Mouse (Mus musculus) thymus, postnatal 4 days (tissue): ENCODE data around the gene Dgke.
"Not testable (repeated sequence)": the region's sequence is repeated elsewhere in the genome, so short reads cannot be mapped to it uniquely, and the experiment has no call there.

Experiments
- DNase-seq: peaks from one replicate; pipeline ENCODE4 v3.0.0; 2021

Gene Dgke

GRCm38 (mm10) chr11:89073541-89073940 lies 6.9 kb upstream of the Dgke start, which contains the start of gene Gm525:
Gene Gm525 (plus strand): TSS chr11:89073841.
- DNase-seq, result peak; percentile 27

- no peak for DNase-seq
These were observed 4.9 kb upstream of the Dgke start for GRCm38 (mm10) chr11:89071522-89071921.

GRCm38 (mm10) chr11:89069303-89069702 lies 2.7 kb upstream of the Dgke start:
- DNase-seq, result peak; percentile 89

GRCm38 (mm10) chr11:89068649-89069048 lies 2.0 kb upstream of the Dgke start:
- DNase-seq, result peak; percentile 43

- peak; percentile 41 for DNase-seq
These were observed 1.3 kb upstream of the Dgke start for GRCm38 (mm10) chr11:89067871-89068490.

GRCm38 (mm10) chr11:89067301-89067822 lies 712 bp upstream of the Dgke start:
- DNase-seq, result peak; percentile 60

- DNase-seq, result peak; percentile 66
These were observed 524 bp downstream of the Dgke start for GRCm38 (mm10) chr11:89066126-89066525.

GRCm38 (mm10) chr11:89065297-89065696 lies 1.4 kb downstream of the Dgke start:
- peak; percentile 83 for DNase-seq

GRCm38 (mm10) chr11:89064312-89064711 lies 2.3 kb downstream of the Dgke start:
- no peak for DNase-seq

- no peak for DNase-seq
These were observed 5.3 kb downstream of the Dgke start for GRCm38 (mm10) chr11:89061362-89061761.

- DNase-seq, result peak; percentile 98
These were observed 6.1 kb downstream of the Dgke start for GRCm38 (mm10) chr11:89060423-89061089.

GRCm38 (mm10) chr11:89059919-89060422 lies 6.7 kb downstream of the Dgke start:
- peak; percentile 79 for DNase-seq

- peak; percentile 74 for DNase-seq
These were observed 8.0 kb downstream of the Dgke start for GRCm38 (mm10) chr11:89058515-89059270.

GRCm38 (mm10) chr11:89055931-89056690 lies 10.5 kb downstream of the Dgke start:
- no peak for DNase-seq

- no peak for DNase-seq
These were observed 14.9 kb downstream of the Dgke start for GRCm38 (mm10) chr11:89051767-89052166.

- DNase-seq, result no peak
These were observed 20.6 kb downstream of the Dgke start for GRCm38 (mm10) chr11:89046021-89046420.

GRCm38 (mm10) chr11:89045501-89045900 lies 21.1 kb downstream of the Dgke start:
- DNase-seq, result not testable (repeated sequence)

- DNase-seq, result no peak
These were observed 23.6 kb downstream of the Dgke start for GRCm38 (mm10) chr11:89043046-89043445.

- not testable (repeated sequence) for DNase-seq
These were observed 25.6 kb downstream of the Dgke start for GRCm38 (mm10) chr11:89041073-89041472.

- DNase-seq, result peak; percentile 78
These were observed 27.3 kb downstream of the Dgke start for GRCm38 (mm10) chr11:89039325-89039724.

GRCm38 (mm10) chr11:89038496-89038895 lies 28.2 kb downstream of the Dgke start:
- no peak for DNase-seq

GRCm38 (mm10) chr11:89035552-89035951 lies 31.1 kb downstream of the Dgke start:
- no peak for DNase-seq
